Mouse (Mus musculus): Measurements from ENCODE around the gene Lrig1.

- TF ChIP-seq USF1 (IDR thresholded peaks at IDR 0.05; ENCODE audit: low read depth) (no peak), CTCF (IDR thresholded peaks at IDR 0.05; ENCODE audit: control insufficient read depth, insufficient read depth, insufficient read length) (no peak), MYOG (IDR thresholded peaks at IDR 0.05; ENCODE audit: control insufficient read depth, extremely low read depth, insufficient read length) (no peak), MAX (IDR thresholded peaks at IDR 0.05) (no peak), CEBPB (IDR thresholded peaks at IDR 0.05; ENCODE audit: low read depth) (no peak), FOSL1 (IDR thresholded peaks at IDR 0.05; ENCODE audit: insufficient read depth, low read length, poor library complexity, severe bottlenecking) (no peak)
These were observed 115.7 kb downstream of the Lrig1 start for GRCm38 (mm10) chr6:94584147-94584695.
